Comparison of ENCODE assay signal across 24 mouse cellular contexts in the genomic region with DNA sequence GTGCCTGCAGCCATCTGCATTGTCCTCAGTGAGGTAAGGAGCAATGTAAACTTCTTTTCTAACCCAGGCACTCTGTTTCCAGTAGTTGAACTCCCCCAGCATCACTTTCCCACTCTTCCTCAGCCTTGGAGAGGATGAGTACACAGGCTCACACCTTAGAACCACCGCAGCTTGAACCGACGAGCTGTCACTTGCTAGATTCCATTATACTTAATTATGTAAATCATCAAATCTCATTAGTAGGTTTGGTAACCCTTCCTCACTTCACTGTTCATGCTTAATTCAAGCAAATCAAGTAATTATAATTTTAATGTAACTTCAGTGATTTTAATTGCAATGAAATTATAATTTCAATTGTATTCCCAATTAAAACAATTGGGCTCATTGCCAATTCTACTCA.
"Had no signal": no experiment of that assay in that cellular context is flagged by ENCODE, and none has a peak within 500 bp of the region (broad histone marks: within the 10 kb centered on the region; RNA-seq: fewer than 3 reads in every experiment).

No protein-coding gene starts in this region.

- H3K4me1 ChIP-seq: heart, embryonic 10.5 days; heart, embryonic 12.5 days; intestine, embryonic 15.5 days; liver, embryonic 13.5 days; liver, embryonic 15.5 days had no signal

- H3K27me3 ChIP-seq: heart, embryonic 12.5 days; intestine, embryonic 15.5 days; limb, embryonic 12.5 days; liver, embryonic 13.5 days; liver, embryonic 15.5 days had no signal

- DNase-seq: gastrocnemius, postnatal 14 days; gastrocnemius, postnatal 36 days; heart, adult 18-20 months; heart, postnatal 10 days; heart, postnatal 4 days; kidney, adult 18-20 months; kidney, adult 8-10 months; kidney, postnatal 10 days; kidney, postnatal 25 days; kidney, postnatal 4 days; liver; liver, embryonic 13.5 days; liver, postnatal 0 days had no signal

- H3K9ac ChIP-seq: heart, embryonic 12.5 days; intestine, embryonic 15.5 days; limb, embryonic 12.5 days; liver, embryonic 13.5 days; liver, embryonic 15.5 days; liver, postnatal 0 days had no signal

- H3K4me3 ChIP-seq: heart, embryonic 10.5 days; heart, embryonic 12.5 days; intestine, embryonic 15.5 days; layer of hippocampus, adult 2 months; left cerebral cortex, adult 2 months; limb, embryonic 10.5 days; limb, embryonic 12.5 days; liver, embryonic 13.5 days; liver, embryonic 15.5 days had no signal

- H3K4me2 ChIP-seq: heart, embryonic 12.5 days; intestine, embryonic 15.5 days; limb, embryonic 12.5 days; liver, embryonic 11.5 days; liver, embryonic 13.5 days; liver, embryonic 15.5 days had no signal

- H3K9me3 ChIP-seq: heart, embryonic 10.5 days; heart, embryonic 12.5 days; intestine, embryonic 15.5 days; limb, embryonic 10.5 days; limb, embryonic 12.5 days; liver, embryonic 13.5 days; liver, embryonic 15.5 days had no signal

- H3K27ac ChIP-seq: heart, embryonic 10.5 days; intestine, embryonic 15.5 days; layer of hippocampus, adult 2 months; left cerebral cortex, adult 2 months; limb, embryonic 10.5 days; limb, embryonic 12.5 days; liver, embryonic 13.5 days; liver, embryonic 15.5 days had no signal

- ATAC-seq: inflammation-experienced regulatory T-cells, adult 6 months; intestine, embryonic 15.5 days; intestine, postnatal 0 days; liver, postnatal 0 days had no signal

- H3K36me3 ChIP-seq: heart, embryonic 10.5 days; heart, embryonic 12.5 days; intestine, embryonic 15.5 days; limb, embryonic 10.5 days; limb, embryonic 12.5 days; liver, embryonic 13.5 days; liver, embryonic 15.5 days had no signal
